Mouse (Mus musculus) left cerebral cortex, postnatal 36 days (tissue): Measurements from ENCODE around the gene Mapkap1. TPM values are rescaled to one million over a fixed set of nuclear protein-coding genes. Genes with fewer than 3 reads are reported as not detected.
"Not testable (repeated sequence)": the region's sequence is repeated elsewhere in the genome, so short reads cannot be mapped to it uniquely, and the experiment has no call there.

ENCODE experiments used
- DNase-seq, 2 experiments: peaks; one replicate each; pipeline ENCODE4 v3.0.0; 2021 to 2022; ENCODE audit warnings: low spot score in 2 of 2, mixed read lengths in 1 of 2
- intact Hi-C: fragments of 180-260 bp; cut with DNase I; formaldehyde crosslinking; loops from one replicate; pipeline ENCODE4 v1.15.1; 2025
- total RNA-seq, 2 experiments: library from RNA; stranded (reverse); gene quantifications; 2 replicates each; pipeline ENCODE4 v1.2.3; 2021

Gene Mapkap1
- total RNA-seq, 2 experiments from 2014 or later, result 65.2 to 67.8 TPM

- DNase-seq, result no peak
- intact Hi-C loops, result no loop called here
Measured at GRCm38 (mm10) chr2:34430663-34431062, 24.1 kb downstream of the Mapkap1 start.

DNA sequence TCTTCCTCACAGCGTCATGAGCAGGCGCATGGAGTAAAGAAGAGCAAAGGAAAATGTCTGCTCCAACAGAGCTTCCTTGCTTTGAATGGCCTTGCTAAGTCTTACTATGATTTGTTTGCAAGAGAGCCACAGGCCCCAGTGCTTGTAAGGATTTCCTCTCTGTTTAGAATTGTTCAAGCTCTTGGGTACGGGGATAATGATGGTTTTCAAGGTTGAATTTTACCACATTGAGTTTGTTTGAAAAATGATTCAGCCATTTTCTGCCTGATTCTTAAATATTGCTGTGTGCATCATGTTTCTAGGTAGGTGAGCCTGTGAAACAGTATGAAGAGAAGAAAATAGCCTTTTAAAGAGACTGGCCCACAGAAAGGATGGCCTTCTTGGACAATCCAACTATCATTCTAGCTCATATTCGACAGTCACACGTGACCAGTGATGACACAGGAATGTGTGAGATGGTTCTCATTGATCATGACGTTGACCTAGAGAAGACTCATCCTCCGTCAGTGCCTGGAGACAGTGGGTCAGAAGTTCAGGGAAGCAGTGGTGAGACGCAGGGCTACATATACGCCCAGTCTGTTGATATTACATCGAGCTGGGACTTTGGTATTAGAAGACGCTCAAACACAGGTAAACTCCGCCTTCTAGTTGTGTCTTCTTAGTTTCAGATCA, 25.3 kb downstream of the Mapkap1 start:
- no peak for DNase-seq
- intact Hi-C loops, result no loop called here

DNA sequence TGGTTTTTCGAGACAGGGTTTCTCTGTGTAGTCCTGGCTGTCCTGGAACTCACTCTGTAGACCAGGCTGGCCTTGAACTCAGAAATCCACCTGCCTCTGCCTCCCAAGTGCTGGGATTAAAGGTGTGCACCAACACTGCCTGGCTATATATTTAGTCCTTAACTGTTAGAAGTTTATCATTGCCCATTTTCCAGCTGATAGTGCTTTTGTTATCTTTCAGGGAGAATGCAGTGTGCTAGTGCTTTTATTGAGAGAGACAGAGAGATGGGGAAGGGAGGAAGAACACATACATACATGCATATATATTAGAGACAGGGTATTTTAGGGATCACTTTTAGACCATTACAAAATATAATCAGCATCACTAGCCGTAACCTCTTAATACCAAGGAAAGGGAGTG, 26.3 kb downstream of the Mapkap1 start:
- intact Hi-C loops, DNase-seq: not testable (repeated sequence)

GRCm38 (mm10) chr2:34436321-34436720, 29.8 kb downstream of the Mapkap1 start:
- DNase-seq, result no peak
- intact Hi-C loops, result no loop called here

- intact Hi-C loops, result no loop called here
- DNase-seq, result no peak
Measured at GRCm38 (mm10) chr2:34448756-34449155, 42.2 kb downstream of the Mapkap1 start.

GRCm38 (mm10) chr2:34462490-34462889, 55.9 kb downstream of the Mapkap1 start:
- intact Hi-C loops, result no loop called here
- DNase-seq, result no peak

DNA sequence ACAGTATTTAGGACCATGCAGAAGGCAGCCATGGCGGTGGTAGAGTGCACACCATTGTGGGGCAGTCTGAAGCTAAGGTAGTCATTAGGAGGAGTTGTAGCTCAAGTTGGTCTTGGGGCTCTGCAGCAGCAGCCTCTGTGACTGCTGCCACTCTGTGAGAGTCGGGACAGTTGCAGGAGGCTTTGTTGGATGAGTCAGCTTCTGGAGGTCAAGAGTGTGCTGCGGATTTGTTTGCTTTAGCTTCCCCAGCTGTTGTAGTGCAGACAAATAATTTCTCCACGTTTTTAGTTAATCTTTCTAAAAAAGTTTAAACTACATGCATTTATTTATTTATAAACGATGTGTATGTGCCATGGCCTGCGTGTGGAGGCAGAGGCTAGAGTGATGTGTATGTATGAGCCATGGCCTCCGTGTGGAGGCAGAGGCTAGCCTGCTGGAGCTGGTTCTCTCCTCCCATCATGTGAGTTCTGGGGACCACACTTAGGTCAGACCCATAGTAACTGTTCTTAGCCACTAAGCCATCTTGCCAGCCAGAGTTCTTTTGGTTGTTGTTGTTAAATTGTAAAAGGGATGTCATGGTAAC, 62.1 kb downstream of the Mapkap1 start:
- intact Hi-C loops, result no loop called here
- DNase-seq, result no peak

GRCm38 (mm10) chr2:34469324-34469723, 62.8 kb downstream of the Mapkap1 start:
- intact Hi-C loops, result no loop called here
- DNase-seq, result no peak

GRCm38 (mm10) chr2:34473775-34474174, 67.2 kb downstream of the Mapkap1 start:
- intact Hi-C loops, result no loop called here

DNA sequence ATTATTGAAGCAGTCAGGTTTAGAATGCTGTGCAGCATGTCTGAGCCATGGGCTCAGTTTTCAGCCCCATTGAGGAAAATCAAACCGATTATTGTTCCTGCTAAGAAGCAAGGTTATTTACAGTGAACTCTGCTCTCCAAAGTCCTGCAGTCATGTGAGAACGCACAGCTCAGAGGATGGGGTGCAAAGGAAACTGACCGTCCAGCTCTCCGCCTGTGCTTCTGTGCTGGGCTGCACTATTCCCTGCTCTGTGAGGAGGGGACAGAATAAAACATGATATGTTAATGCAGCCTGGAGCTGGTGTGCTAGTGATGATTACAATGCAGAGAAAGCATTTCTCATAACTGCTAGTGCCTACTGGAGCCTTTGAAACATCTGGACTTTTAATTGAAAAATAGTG, 74.8 kb downstream of the Mapkap1 start:
- no peak for DNase-seq
- intact Hi-C loops, result no loop called here

More at GRCm38 (mm10) chr2:34473775-34474174, 67.2 kb downstream of the Mapkap1 start:
- DNase-seq, result no peak

GRCm38 (mm10) chr2:34482102-34482501, 75.5 kb downstream of the Mapkap1 start:
- DNase-seq, result no peak
- intact Hi-C loops, result no loop called here

DNA sequence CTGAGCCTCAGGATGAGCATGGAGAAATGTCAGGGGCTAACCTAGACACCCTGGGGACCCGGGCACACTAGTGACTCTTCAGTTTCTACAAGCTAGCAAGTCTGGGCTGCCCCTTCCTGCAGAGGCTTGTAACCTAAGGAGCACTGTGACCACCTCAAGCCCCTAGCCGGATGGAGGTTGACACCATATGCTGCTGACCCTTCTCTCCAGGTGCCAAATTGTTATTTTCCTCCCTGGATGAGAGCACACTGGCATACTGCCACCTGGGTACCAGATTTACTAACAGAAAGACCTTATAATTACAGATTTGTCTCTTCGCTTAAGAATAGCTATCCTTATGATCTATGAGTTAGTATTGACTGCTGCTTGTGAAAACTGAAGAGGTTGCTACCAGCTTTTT, 76.0 kb downstream of the Mapkap1 start:
- no peak for DNase-seq
- intact Hi-C loops, result no loop called here

GRCm38 (mm10) chr2:34487281-34487680, 80.7 kb downstream of the Mapkap1 start:
- intact Hi-C loops, result no loop called here
- DNase-seq, result no peak

GRCm38 (mm10) chr2:34503975-34504730, 97.6 kb downstream of the Mapkap1 start:
- no peak for DNase-seq
- intact Hi-C loops, result no loop called here

DNA sequence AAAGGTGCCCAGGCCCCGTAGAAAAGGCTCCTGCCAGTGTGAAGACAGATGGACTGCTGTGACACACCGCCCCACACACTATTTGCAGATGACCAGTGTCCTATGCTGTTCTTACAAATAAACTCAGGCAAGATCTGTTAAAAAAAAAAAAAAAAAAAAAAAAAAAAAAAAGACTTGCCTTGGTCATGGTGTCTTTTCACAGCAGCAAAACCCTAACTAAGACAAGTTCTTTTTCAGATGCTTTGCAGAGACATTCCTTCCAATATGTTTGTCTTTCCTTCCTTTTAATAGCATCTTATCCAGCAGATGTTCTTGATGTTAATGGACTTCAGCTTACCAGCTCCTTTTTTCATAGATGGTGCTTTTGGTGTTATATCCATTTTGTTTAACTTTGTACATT, 99.6 kb downstream of the Mapkap1 start:
- DNase-seq, intact Hi-C loops: not testable (repeated sequence)

DNA sequence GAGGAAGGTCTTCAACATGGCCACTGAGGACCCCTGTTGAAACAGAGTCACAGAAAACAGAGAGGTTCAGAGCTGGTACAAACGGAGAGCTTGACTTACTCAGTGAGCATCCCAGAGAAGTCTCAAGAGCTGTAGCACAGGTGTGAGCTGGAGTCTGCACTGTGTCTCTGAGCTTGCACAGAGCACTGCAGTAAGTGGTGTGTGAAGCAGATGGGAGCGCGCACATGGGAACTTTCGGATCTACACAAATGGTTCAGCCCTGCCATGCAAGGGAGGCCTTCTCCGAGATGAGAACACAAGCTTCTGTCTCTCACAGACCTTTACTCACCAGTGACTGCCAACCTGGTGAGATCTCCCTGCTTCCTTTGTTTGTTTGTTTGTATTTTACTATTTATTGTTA, 103.3 kb downstream of the Mapkap1 start:
- intact Hi-C loops, result no loop called here
- no peak for DNase-seq

GRCm38 (mm10) chr2:34515263-34515662, 108.7 kb downstream of the Mapkap1 start:
- no peak for DNase-seq
- intact Hi-C loops, result no loop called here

- no peak for DNase-seq
- intact Hi-C loops, result no loop called here
Measured at GRCm38 (mm10) chr2:34518083-34518482, 111.5 kb downstream of the Mapkap1 start.

GRCm38 (mm10) chr2:34518526-34518925, 112.0 kb downstream of the Mapkap1 start:
- intact Hi-C loops, result no loop called here
- no peak for DNase-seq

DNA sequence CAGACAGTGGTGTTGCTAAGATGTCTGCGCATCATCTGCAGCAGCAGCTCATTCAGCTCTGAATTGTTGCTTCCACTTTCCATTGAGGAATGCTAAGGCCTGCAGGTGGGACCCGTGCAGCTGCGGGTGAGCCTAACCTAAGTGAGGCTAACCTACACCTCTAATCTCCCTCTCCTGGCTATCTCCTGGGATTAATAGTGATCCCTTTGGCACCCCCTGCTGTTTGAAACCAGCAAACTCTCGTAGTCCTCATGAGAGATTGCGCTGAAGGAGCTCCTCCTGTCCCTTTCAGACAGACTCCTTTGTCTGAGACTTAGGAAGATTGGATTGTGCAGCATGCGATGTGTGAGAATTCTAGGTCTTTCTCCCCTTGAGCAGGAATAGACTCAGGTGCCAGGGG, 113.0 kb downstream of the Mapkap1 start:
- peak; percentile 32 to 45 for DNase-seq
- intact Hi-C loops, result no loop called here

DNA sequence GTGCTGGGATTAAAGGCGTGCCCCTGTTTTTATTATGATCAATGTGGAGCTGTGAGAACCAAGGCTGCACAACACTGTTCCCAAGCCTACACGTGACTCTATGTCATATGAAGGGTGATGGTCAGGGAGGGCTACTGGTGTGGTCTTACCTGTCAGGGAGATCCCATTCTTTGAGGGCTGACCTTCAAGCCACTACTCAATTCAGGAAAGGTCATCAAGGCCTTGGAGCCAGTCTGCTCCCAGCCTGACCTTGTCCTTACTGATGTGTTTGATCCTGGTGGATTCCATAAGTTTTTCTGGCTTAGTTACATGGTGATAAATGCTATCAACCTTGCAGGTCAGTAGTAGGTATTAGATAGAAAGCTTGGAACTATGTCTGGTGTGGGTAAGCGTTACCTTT, 114.8 kb downstream of the Mapkap1 start:
- DNase-seq, result no peak
- intact Hi-C loops, result loop anchor here (10.0 kb wide), 1 partner anchor 547 kb away; no protein-coding TSS in a partner anchor
